Mouse (Mus musculus) embryonic facial prominence, embryonic 14.5 days (tissue): ENCODE measurements around the gene Stambpl1. TPM values are rescaled to one million over a fixed set of nuclear protein-coding genes. Genes with fewer than 3 reads are reported as not detected.

Experiments used
- ATAC-seq: fragments of 200-750 bp; cut with Nextera tagmentation; 2 replicates; pipeline ENCODE4 v1.8.0; 2017; ENCODE audit warnings: low read depth, moderate number of reproducible peaks, moderate TSS enrichment
- DNase-seq: peaks from one replicate; pipeline ENCODE4 v3.0.0-alpha.2; 2015; ENCODE audit warnings: low spot score
- H3K27ac ChIP-seq: fragments of 300-500 bp; sonication (generic); replicated peaks from 2 replicates; pipeline ENCODE4 v1.5.1; 2014; ENCODE audit warnings: low read depth, mild to moderate bottlenecking, low read length, moderate library complexity
- H3K27me3 ChIP-seq: fragments of 300-500 bp; sonication (generic); replicated peaks from 2 replicates; pipeline ENCODE4 v1.6.1; 2014; ENCODE audit warnings: low read length; ENCODE audit not compliant: control insufficient read depth, insufficient read depth
- H3K36me3 ChIP-seq: fragments of 300-500 bp; sonication (generic); 2 replicates; pipeline ENCODE4 v1.6.1; 2014; ENCODE audit warnings: low read length, mixed read lengths; ENCODE audit not compliant: control insufficient read depth, insufficient read depth
- H3K4me1 ChIP-seq: fragments of 300-500 bp; sonication (generic); 2 replicates; pipeline ENCODE4 v1.6.1; 2014; ENCODE audit warnings: antibody characterized with exemption, low read length; ENCODE audit not compliant: control insufficient read depth, insufficient read depth
- H3K4me2 ChIP-seq: fragments of 300-500 bp; sonication (generic); 2 replicates; pipeline ENCODE4 v1.6.1; 2014; ENCODE audit warnings: low read depth, mild to moderate bottlenecking, low read length, moderate library complexity, mixed read lengths
- H3K4me3 ChIP-seq: fragments of 300-500 bp; sonication (generic); 2 replicates; pipeline ENCODE4 v1.5.1; 2014; ENCODE audit warnings: low read depth, mild to moderate bottlenecking, low read length
- H3K9ac ChIP-seq: fragments of 300-500 bp; sonication (generic); 2 replicates; pipeline ENCODE4 v1.6.1; 2014; ENCODE audit warnings: low read depth, mild to moderate bottlenecking, low read length, moderate library complexity, mixed read lengths
- H3K9me3 ChIP-seq: fragments of 300-500 bp; sonication (generic); 2 replicates; pipeline ENCODE4 v1.6.1; 2016; ENCODE audit warnings: low read length; ENCODE audit not compliant: control insufficient read depth
- WGBS: fragments of 180-500 bp; shearing (Covaris S2); extraction: QIAGEN DNeasy Blood & Tissue Kit; methylation state at CpG from one replicate; pipeline ENCODE4 v1.1.7; 2014; 5-methylcytosine and 5-hydroxymethylcytosine counted together
- polyA plus RNA-seq: library from polyadenylated mRNA; unstranded; fragments of >200 nt; fragmentation: Nextera tagmentation; extraction: Ambion mirVana; gene quantifications from 2 replicates; pipeline ENCODE4 v1.2.1, GENCODE M21; 2014

Gene Stambpl1
- polyA plus RNA-seq, 1 experiment from 2014 or later: 8.8 TPM

DNA sequence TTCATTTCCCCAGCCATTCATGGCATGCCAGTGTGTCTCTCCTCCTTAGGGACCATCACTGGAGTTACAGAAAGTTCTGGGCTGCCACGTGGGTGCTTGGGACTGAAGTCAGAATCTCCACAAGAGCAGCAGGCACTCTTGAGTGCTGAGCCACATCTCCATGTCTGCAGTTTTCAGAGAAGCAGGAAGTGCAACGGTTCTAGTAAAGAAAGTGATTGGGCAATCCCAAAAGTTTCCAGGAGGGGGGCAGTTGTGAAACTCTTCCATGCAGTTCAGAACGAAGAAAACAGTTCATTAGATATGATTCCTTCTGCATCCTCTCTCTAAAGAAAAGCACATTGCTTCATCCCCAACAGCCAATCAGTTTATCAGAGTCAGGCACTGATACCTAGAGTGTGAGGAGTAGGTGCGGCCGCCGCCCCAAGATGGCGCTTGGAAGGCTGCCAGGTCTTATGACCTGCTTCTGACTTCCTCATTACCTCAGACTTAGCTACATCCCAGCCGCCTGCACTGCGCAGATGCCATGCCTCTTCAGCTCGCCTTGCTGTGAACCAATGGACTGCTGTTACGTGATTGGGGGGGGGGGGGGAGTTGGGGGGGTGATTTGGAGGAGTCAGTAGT lies 78.2 kb downstream of the Stambpl1 start:
- H3K9me3 ChIP-seq: no peaks in the 10 kb centered on the region
- H3K4me3 ChIP-seq: no peak overlapping the region
- H3K27ac ChIP-seq: no peak overlapping the region
- 85% methylated on average over 11 of the region's 11 CpGs for WGBS
- H3K36me3 ChIP-seq: no peaks in the 10 kb centered on the region
- DNase-seq (no peak), ATAC-seq (no peak)
- no peaks in the 10 kb centered on the region for H3K27me3 ChIP-seq
- H3K9ac ChIP-seq: no peak overlapping the region
- no peaks in the 10 kb centered on the region for H3K4me1 ChIP-seq
- no peak overlapping the region for H3K4me2 ChIP-seq

DNA sequence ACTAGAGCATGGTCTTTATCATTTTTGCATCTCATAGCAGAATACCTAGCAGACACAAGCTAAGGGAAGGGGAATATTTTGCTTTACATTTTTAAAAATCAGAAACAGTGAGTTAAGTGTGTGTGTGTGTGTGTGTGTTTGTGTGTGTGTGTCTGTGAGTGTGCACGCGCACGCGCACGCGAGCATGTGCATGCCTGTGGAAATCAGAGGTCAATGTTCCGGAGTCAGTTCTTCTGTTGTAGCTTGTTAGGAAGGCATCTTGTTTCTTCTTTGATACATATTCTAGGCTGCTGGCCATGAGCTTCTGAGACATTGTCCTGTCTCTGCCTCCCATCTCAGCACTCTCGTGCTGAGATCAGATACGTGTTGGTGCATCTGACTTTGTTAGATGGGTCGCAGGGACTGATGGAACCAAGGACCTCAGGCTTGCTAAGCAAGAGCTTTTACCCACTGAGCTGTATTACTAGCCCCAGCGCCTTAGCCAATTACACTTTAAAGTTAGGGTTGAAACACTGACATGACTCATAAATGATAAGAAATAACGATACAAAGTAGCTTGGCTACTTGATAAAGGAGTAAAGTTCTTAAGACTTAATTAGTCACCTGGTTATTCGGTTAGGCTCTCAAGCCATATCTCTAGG lies 78.9 kb downstream of the Stambpl1 start:
- ATAC-seq (no peak), DNase-seq (no peak)
- no peak overlapping the region for H3K27ac ChIP-seq
- no peaks in the 10 kb centered on the region for H3K9me3 ChIP-seq
- WGBS: 96% methylated on average over 13 of the region's 13 CpGs
- H3K4me2 ChIP-seq: no peak overlapping the region
- H3K9ac ChIP-seq: no peak overlapping the region
- no peaks in the 10 kb centered on the region for H3K4me1 ChIP-seq
- H3K36me3 ChIP-seq: no peaks in the 10 kb centered on the region
- H3K4me3 ChIP-seq: no peak overlapping the region
- H3K27me3 ChIP-seq: no peaks in the 10 kb centered on the region

DNA sequence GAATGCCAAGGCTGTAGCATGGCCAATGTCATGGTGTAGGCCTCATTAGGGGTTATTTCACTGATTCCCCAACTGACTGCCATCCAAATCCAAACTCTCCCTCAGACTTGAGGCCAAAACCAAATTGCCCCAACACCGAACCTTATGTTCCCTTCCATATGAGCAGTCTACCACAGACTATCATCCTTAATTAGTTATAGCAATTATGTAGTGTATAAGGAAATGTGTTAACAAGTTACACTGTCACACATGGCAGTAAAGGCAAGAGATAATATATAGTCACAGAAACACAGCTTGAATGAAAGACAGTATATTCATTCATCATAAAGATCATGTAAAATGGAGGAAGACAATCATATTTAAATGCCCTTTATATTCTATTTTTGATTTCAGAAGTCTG lies 81.0 kb downstream of the Stambpl1 start:
- no peaks in the 10 kb centered on the region for H3K36me3 ChIP-seq
- ATAC-seq (no peak), DNase-seq (no peak)
- H3K4me1 ChIP-seq: no peaks in the 10 kb centered on the region
- H3K9ac ChIP-seq: no peak overlapping the region
- WGBS: 92% methylated on average over 1 of the region's 1 CpGs
- H3K4me3 ChIP-seq: no peak overlapping the region
- no peaks in the 10 kb centered on the region for H3K27me3 ChIP-seq
- H3K27ac ChIP-seq: no peak overlapping the region
- no peaks in the 10 kb centered on the region for H3K9me3 ChIP-seq
- H3K4me2 ChIP-seq: no peak overlapping the region

DNA sequence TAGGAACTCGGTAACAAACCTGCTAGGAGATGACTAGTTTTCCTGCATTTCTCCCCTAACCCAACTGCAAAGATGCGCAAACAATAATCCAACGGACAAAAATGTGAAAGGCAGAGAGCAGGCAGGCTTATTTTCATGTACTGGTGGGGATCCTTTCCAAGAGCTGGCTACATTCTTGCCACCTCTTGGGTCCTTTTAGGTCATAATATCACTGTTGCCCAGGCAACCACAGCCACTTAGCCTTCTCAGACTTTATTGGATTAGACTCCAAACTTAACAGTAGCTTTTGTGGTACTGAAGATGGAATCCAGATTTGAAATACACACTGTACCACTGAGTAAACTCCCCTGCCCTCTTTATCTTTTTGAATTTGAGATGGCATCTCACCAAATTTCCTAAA lies 86.0 kb downstream of the Stambpl1 start:
- H3K9ac ChIP-seq: no peak overlapping the region
- H3K27me3 ChIP-seq: no peaks in the 10 kb centered on the region
- H3K36me3 ChIP-seq: no peaks in the 10 kb centered on the region
- ATAC-seq: no peak
- no peak for DNase-seq
- no peaks in the 10 kb centered on the region for H3K9me3 ChIP-seq
- H3K4me1 ChIP-seq: no peaks in the 10 kb centered on the region
- H3K4me3 ChIP-seq: no peak overlapping the region
- no peak overlapping the region for H3K4me2 ChIP-seq
- 69% methylated on average over 3 of the region's 3 CpGs for WGBS
- no peak overlapping the region for H3K27ac ChIP-seq

DNA sequence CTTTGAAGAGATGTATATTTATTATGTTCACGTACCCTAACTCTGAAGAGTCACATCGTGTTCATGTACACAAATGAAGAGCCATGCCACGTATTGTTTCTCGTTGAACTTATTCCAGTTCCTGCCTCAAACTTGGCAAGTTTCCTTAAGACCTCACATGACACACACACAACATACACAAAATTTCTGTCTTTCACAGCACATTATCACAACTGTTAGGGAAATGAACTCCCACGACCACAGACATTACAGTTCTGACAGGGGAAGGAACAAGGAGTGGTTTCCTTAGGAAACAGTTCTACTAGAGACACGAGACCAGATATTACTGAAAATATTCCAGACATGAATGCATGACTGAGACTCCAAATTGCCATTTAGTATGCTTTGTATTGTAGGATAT lies 91.6 kb downstream of the Stambpl1 start:
- Histone ChIP-seq H3K27me3 (no peaks in the 10 kb centered on the region), H3K4me2 (no peak overlapping the region), H3K4me1 (no peaks in the 10 kb centered on the region), H3K9ac (no peak overlapping the region), H3K36me3 (no peaks in the 10 kb centered on the region), H3K4me3 (no peak overlapping the region), H3K9me3 (no peaks in the 10 kb centered on the region), H3K27ac (no peak overlapping the region)
- 68% methylated on average over 6 of the region's 6 CpGs for WGBS
- DNase-seq: no peak
- ATAC-seq: no peak

DNA sequence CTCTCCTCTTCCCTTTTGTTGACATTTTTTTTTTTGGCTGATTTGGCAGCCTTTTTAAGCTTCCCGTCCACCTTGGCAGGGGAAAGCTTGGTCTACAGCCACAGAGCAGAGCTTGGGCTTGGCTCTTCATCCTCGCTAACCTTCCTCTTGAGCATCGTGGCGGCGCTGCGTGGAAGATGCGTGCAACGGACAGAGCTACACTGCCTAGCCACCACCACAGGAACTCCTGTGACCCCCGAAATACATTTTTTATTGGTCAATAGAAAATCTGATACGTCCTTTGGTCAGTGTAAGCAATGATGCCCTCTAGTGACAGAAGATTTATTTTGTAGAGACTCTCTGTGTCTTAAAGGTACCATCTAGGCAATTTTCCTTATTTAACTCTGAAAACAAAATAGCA lies 92.4 kb downstream of the Stambpl1 start:
- no peaks in the 10 kb centered on the region for H3K9me3 ChIP-seq
- no peak overlapping the region for H3K4me3 ChIP-seq
- 62% methylated on average over 10 of the region's 10 CpGs for WGBS
- no peak overlapping the region for H3K27ac ChIP-seq
- H3K4me1 ChIP-seq: no peaks in the 10 kb centered on the region
- H3K36me3 ChIP-seq: no peaks in the 10 kb centered on the region
- DNase-seq (no peak), ATAC-seq (no peak)
- no peaks in the 10 kb centered on the region for H3K27me3 ChIP-seq
- H3K4me2 ChIP-seq: no peak overlapping the region
- no peak overlapping the region for H3K9ac ChIP-seq

DNA sequence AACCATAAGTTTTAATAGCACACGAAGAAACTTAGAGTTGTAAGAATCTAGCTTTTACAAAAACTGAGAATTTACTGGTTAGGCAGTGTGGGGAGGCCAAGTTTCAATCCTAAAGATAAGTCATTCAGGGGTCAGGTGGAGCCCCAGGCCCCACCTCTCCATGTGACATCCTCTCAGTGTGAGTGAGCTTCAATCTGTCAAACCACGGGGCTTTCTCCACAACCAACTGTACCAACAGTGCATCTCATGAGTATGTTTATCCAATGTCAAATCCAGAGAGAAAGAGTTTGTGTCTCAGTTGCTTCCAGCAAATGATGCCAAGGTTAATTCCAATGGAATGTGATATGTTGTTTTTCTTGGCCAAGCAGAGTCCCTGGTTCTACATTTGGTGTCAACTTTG lies 92.8 kb downstream of the Stambpl1 start:
- H3K27me3 ChIP-seq: no peaks in the 10 kb centered on the region
- H3K27ac ChIP-seq: no peak overlapping the region
- no peak for DNase-seq
- H3K4me2 ChIP-seq: no peak overlapping the region
- ATAC-seq: no peak
- H3K9me3 ChIP-seq: no peaks in the 10 kb centered on the region
- 53% methylated on average over 2 of the region's 2 CpGs for WGBS
- no peak overlapping the region for H3K9ac ChIP-seq
- no peaks in the 10 kb centered on the region for H3K36me3 ChIP-seq
- H3K4me3 ChIP-seq: no peak overlapping the region
- no peaks in the 10 kb centered on the region; the same call in 1 of the 2 replicates for H3K4me1 ChIP-seq

DNA sequence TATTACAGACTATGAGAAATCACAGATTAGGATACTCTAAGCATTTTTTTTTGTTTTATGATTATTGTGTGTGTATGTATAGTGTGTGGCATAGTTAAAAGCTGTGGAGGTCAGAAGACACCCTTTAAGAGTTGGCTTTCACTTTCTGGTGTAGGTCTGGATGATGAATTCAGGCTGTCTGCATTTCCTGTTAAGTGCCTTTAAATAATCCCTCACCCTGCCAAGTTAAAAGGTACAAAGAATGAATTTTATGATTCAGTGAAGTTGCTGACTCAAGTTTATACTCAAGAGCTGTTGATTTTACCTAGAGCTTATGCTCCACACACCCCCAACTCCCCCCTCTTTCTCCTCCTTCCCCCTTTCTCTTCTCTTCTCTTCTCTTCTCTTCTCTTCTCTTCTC lies 95.2 kb downstream of the Stambpl1 start:
- Histone ChIP-seq H3K4me3 (no peak overlapping the region), H3K9me3 (no peaks in the 10 kb centered on the region), H3K36me3 (no peaks in the 10 kb centered on the region), H3K4me2 (no peak overlapping the region), H3K9ac (no peak overlapping the region), H3K4me1 (peaks cover 10% of the 10 kb centered on the region), H3K27ac (no peak overlapping the region), H3K27me3 (no peaks in the 10 kb centered on the region)
- DNase-seq: no peak
- no peak for ATAC-seq
